Mouse (Mus musculus): Measurements from ENCODE around the gene Slc36a2.
A peak's percentile ranks its signal among the peaks of the same experiment; 100 is the strongest.

The Slc36a2 gene

DNA sequence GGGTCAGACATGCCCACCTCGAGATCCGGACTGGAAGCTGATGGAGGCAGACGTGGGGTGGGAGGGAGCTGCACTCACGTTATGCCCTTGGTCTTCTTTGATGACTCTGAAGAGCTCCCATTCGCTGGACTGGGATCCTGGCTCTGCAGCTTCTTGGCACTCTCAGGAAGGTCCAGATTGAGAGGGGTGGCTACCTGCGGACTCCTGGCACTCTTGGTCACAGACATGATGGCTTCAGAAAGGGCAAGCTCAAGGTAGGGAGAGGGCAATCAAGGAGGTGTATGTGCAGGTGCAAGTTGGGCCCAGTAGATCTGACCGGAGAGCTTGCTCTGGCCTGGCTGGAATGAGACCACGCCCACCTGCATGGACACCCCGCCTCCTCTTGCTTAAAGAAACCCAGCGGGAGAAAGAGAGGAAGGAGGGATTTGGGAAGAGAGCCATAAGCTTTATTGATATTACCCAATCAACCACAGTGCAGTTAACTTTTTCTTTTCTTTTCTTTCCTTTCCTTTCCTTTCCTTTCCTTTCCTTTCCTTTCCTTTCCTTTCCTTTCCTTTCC lies at the start of gene Slc36a2:
Gene Slc36a2 (minus strand): TSS at position 345 of the 559 bp plus-strand sequence.
- peak; percentile 42 for DNase-seq (ENCODE audit: low read depth, low spot score)

DNA sequence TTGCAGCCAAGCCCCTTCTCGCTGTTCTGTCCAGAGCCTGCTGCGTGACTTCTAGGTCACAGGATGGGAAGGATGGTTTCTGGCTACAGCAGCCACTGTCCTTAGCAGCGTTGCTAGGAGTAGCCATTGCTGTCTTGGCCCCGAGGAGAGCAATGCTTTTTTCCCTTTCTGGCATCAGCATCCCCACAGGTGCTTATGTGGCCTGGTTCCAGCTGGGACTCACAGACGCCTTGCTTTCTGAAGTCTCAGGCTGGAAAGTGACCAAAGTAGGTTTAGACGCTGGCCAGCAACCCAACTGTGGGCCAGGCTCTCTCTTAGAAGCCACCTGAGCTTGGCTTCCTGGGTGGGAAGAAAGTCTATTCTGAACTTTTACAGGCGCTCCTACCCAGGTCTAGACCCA lies 49.4 kb upstream of the Slc36a2 start:
- no peak for DNase-seq (ENCODE audit: low read depth, low spot score)

DNA sequence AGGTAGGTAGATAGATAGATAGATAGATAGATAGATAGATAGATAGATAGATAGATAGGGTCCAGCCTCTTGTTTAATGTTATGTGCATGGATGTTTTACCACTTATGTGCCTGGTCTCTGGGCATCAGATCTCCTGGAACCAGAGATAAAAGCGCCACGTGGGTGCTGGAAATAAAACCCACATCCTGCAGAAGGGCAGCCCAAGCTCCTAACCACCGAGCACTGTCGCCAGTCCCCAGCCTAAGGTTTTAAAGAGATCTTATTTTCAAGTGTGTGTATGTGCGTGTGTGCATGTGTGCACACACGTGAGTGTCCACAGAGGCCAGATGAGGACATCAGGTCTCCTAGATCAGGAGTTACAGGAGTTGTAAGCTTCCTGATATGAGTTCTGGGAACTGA lies 46.2 kb upstream of the Slc36a2 start:
- DNase-seq (ENCODE audit: low read depth, low spot score), result no peak

DNA sequence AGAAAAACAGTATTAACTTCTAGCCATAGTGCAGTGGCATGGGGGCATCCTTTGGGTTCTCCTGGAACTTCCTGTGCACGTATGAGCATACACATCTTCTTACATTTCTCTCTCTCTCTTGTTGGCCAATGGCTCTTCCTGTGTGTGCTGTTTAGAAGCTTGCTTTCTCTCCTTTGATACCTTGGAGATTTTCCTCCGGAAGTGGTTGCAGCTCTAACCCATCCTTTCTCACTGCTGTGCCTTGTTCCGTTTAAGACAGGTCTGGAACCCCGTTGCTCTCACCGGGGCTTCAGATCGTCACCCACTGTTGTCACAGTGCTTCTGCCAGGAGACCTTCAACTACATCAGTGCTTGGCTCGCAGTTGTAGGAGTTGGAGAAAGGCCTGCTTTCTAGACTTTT lies 36.4 kb upstream of the Slc36a2 start:
- DNase-seq (ENCODE audit: low read depth, low spot score), result no peak

DNA sequence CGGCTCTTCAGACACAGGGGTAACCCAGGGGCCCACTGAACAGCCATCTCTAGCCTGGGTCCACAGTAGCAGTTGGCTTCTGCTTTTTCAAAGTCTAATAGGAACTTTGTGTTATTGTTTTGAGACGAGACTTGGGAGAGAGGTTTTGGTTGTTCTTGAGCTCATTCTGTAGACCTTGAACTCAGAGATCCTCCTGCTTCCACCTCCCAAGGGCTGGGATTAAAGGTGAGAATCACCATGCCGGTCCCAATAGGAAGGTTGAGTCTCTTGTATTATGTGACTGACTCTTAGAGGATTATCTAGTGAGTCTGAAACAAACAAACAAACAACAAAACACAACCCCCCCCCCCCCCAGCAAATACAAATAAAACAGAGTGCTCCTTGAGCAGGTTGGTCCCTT lies 33.6 kb upstream of the Slc36a2 start:
- no peak for DNase-seq (ENCODE audit: low read depth, low spot score)

DNA sequence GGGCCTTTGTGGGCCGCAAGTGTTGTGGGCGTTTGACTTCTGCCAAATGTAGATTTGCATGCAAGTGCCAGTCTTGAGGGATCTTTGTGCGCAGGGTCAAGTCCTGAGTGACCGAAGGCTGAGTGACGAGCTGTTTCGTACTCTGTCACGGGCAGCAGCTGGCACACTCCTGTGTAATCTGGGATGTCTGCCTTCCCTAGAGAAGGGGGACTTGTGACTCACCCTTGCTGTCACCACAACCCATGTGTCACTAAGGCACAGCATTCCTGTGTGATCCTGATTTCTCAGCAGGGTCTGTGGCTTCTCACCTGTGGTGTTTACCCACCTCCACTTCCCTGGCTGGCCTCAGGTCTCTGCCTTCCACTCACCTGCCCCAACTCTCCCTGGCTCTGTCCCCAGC lies 33.0 kb upstream of the Slc36a2 start:
- DNase-seq (ENCODE audit: low read depth, low spot score), result no peak

DNA sequence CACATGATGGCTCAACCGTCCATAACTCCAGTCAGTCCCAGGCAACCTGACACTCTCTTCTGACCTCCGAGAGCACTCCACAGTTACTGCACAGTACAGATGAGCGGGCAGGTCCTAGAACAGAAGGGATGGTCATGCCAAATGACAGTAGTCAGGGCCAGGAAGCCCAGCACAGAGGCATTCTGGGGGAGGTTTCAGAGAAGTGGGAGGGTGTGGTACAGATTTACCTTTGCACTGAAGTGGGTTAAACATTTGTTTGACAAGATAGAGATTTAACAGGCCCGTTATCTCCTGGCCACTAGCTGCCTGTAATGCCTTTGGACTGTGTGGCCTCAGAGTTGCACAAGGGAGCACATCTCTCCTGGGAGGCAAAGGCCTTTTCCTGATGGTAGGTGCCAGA lies 32.5 kb upstream of the Slc36a2 start:
- no peak for DNase-seq (ENCODE audit: low read depth, low spot score)

DNA sequence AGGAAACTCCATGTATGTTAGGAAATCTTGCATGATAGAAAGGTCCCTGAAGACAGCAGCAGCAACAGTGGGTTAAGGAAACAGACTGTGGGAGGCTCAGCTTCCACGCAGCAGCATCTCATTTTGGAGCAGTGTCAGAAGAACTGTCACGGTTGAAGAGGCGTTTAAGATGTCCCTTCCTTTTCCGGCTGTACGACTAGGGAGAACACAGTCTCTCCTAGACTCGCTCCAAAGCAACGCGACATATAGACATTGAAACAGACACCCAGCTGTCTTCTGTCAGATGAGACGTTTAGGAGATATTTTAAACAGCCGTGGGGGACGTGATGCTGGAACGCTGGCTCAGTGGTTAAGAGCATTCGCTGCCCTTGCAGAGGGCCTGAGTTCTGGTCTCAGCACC lies 32.0 kb upstream of the Slc36a2 start:
- DNase-seq (ENCODE audit: low read depth, low spot score), result no peak

DNA sequence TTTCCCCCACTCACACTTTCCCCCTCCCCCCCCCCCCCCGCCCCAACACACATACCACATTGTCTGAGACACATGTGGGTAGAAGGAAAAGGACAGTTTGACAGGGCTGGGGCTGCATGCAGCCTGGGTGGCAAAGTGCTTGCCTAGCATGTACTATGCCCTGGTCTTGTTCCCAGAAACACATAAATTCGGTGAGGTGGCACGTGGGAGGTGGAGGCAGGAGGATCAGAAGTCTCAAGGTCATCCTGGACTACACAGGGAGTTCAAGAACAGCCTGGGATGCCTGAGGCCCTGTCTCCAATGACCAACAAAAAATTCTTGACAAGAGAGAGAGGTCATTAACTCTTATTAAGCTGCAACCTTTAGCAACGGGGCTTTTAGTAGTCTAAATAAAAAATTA lies 31.2 kb upstream of the Slc36a2 start:
- DNase-seq (ENCODE audit: low read depth, low spot score), result no peak

DNA sequence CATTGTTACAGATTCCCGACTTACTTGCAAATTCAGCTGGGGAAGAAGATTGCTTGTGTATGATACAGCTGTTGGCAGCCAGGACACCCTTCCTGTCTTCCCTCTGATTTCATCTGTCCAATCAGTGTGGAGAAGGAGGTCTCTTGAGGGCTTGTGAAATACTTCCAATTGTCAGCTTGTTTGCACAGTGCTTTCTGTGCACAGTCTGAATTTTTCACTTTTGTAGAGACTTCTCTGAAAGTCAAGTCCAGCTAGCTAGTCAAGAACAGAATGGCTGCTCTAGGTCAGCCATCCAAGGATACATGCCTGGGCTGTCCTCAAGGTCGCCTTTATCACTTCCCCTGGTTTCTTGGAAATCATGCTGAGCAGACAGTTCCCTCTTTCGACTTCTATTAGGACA lies 30.1 kb upstream of the Slc36a2 start:
- DNase-seq (ENCODE audit: low read depth, low spot score), result no peak

DNA sequence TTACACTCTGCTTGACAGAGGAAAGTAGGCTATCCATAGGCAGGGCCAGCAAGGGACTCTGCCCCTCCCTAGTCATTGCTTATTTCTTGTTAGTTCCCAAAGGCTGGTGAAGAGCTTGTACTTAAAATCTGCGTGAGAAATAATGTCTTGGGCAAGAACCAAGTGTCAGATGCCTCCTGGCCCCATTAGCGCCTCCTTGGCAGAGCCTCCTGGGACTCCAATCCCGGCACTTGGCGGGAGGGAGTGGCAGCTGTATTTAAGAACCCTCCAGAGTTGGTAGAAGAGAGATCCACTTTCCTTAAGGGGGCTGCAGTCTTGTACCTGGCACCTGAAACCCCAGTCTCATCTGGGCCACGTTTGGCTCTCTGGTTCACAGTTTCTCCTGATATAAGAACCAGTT lies 29.3 kb upstream of the Slc36a2 start:
- no peak for DNase-seq (ENCODE audit: low read depth, low spot score)

DNA sequence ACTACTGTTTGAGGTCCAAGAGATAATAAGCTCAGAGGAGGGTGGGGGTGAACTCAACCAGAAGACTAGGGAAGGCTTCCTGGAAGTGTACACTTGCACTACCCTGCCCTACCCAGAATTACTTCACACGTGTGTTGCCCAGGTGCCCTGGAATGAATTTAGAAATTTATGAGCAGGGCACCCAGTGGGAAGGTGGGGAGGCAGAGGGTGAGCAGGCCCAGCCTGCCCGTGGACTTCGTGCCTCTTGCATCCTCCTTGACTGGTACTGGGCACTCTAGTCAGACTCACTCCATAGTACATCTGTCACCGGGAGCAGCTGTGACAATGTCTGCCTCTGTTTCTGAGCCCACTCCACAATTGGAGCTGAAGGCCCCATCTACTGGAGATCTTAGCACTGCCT lies 28.6 kb upstream of the Slc36a2 start:
- DNase-seq (ENCODE audit: low read depth, low spot score), result no peak

DNA sequence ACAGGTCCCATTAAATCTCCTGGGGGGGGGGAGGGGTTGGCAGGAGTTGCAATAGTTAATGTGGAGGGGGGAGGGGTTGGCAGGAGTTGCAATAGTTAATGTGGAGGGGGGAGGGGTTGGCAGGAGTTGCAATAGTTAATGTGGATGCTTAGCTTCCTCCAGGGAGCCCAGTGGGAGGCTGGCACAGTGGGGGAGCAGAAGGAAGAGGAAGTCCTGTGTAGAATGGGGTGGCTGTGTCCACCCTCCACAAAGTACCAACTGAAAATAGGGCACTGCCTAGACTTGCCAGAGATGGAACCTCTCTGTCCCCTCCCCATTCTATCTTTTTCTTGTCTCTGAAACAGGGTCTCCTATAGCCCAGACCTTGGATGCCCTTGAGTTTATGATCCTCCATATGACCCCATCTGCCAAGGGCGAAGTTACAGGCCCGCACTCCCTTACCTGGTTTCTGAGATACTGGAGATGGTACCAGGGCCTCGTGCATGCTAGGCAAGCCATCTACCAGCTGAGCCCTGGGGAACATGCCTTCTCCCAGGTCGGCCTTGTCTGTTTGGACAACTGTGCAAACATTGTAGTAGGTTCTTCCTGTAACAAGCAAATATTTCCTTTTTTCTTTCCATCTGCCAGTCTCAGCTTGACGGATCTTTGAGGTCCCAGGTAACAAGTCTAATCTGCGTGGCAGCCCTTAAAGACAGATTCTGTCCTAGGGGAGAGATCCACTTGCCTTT lies 24.9 kb upstream of the Slc36a2 start:
- no peak for DNase-seq (ENCODE audit: low read depth, low spot score)

DNA sequence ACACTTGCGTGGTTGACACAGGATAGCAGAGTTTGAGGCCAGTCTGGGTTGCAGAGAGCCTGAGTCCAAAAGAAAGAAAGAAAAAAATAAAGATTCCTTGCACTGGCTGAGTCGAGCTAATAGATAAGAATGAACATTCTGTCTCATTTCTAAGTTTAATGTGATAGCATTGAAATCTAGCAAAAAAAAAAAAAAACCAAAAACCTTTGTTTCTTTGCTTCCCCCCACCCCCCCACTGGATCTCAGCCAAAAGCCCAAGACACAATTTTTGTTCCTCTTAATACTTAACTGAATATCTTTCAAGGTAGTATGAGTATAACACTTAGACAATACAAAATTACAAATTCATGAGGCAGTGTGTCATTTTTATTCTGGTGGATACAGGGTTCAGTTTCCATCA lies 24.2 kb upstream of the Slc36a2 start:
- no peak for DNase-seq (ENCODE audit: low read depth, low spot score)

DNA sequence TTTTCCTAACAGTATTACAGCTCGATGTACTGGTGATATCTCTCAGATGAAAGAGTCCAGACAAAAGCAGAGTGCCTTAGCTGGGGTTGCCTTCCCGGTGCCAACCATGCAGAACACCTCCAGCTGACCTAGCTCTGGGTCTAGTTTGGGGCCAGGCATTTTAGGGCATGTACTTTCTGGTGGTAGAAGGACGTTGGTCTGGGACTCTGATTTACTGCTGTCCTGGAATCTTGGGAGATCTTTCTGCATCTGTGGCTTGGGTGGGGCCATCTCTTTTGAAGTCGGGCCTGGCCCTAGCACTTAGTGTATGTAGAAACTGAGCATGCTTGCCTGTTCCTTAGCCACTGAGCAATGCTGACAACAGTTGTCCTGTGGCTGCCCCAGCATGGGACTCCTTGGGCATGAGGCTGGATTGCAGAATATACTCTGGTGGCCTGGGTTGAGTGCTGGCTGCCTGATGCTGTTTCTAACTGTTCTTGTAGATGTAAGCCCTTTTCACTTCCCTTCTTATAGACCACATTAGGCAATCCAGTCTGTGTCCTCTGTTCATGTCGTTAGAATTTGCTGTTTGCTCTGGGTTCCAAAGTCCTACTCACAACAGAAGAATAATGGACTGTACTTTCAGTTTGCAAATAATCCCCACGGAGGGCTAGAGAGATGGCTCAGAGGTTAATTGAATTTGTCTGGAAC lies 23.3 kb upstream of the Slc36a2 start:
- no peak for DNase-seq (ENCODE audit: low read depth, low spot score)

DNA sequence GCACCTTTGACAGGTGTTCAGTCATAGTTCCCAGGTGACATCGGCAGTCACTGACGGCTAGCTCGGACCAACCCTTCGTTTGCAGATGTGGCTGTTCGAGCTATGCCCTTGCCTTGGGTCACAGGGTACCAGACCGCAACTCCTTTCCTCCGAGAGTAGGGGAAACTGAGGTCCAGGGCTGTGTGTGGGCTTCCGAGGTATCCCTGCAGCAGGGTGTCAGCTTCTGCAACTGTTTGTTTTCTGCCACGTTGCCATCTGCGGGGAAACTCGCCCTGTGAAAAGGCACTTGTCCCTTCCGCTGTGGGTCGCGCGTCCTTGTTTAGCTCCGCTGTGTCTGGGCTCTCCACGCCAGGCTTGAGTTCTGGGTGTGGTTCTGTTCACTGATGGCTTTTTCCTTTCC lies 19.7 kb upstream of the Slc36a2 start:
- DNase-seq (ENCODE audit: low read depth, low spot score), result no peak

DNA sequence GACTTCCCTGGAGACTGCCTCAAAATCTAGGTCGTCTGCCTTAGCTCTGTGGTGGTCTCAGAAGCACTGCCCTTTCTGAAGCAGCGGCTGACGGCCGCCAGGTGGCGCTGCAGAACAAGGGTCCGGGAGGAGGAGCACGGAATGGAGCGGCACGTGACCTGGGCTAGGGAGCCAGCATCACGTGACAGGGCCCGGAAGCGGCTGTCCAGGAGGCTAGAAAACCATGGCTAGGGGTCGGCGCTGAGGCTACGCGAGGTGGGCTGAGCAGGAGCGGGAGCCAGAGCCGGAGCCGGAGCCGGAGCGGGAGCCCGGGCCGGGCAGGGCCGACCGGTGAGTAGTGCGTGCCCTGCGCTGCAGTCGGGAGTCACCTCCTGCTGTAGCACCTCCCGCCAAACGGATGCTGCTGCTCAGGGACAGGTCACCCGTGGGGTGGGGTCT lies 19.3 kb upstream of the Slc36a2 start, which contains the start of gene Slc36a1:
Gene Slc36a1 (plus strand): TSS at position 192 of the 438 bp plus-strand sequence.
- peak; percentile 94 for DNase-seq (ENCODE audit: low read depth, low spot score)

DNA sequence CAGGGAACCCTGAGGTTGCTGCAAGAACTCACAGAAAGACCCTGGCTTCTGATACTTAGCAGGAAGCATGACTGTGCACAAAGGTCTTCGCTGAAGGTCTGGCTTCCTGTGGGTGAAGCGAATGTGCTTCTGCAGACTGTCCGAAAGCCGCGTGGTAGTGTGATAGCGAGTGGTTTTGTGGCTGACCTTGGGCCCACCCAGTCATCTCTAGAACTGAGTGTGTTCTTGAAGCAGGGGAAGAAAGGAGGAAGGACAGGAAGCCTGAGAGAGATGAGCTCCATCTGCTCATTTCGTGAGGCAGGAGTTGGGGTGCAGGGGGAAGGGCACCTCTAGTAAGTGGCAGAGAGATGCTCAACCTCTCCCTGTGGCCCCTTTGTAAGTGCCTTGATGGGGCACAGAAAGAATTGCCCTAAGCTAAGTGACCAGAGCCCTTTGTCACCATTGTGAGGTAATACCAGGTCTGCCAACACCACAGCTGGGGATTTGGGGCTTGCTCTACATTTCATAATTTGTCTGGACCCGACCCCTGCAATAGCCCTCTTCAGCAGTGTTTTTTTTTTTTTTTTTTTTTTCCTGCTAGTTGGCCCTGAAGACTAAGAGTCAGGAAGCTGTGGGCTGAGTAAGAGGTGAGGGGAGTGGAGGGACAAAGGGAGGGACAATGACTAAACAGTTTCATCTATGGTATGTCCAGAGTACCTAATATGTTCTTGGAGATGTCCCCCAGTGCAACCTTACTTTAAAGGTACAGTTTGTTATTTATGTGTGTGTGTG lies 13.0 kb upstream of the Slc36a2 start:
- DNase-seq (ENCODE audit: low read depth, low spot score), result no peak

DNA sequence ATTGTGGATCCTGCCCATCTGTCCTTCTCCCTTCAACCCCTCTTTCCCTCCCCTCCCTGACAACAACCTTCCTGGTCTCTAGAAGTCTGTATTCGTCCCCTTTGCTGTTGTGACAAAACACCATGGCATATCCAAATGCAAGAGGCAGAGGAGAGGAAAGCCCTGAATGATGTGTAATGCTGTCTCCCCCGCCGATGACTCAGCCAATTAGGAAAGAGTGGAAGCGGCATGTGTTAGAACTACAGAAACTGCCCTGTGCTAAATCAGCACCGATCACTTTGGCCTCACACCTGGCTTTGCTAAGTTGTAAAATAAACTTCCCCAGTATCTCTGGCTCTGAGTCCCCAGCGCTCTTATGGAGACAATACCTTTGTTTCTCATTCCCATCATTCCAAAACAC lies 12.2 kb upstream of the Slc36a2 start:
- no peak for DNase-seq (ENCODE audit: low read depth, low spot score)

DNA sequence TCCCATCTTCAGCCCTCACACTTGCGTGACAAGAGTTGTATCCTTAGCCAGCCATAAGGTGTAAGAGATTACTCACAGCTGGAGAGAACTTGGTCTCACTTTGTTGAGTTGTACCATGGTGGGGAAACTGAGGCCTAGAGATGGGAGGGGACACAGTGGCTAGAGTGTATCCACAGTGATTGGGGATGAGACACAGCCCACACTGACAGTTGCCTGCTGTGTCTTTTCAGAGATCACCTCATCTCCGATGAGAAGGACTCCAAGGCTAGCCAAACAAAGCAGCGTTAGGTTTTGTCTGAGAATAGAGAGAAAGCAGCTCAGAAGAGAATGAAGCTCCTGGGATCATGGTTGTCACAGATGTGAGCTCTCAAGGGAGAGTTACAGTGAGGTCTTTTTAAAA lies 5.3 kb upstream of the Slc36a2 start:
- no peak for DNase-seq (ENCODE audit: low read depth, low spot score)

DNA sequence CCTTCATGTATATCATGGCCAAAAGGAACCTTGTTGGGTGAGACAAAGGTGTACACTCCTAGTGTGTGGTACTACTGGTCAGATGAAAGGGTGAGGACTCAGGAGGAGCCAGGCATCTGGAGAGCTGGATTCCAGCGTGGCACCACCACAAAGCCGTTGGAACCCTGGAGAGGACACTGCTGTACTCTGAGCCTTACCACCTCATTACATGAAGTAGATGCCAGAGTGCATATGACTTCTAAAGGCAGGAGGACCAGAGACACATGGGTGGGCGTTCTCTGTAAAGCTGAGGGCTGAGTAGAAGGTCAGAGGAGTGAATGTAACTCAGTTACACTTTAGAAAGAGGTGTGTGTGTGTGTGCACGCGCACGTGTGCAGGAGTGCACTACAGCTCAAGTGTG lies 2.9 kb upstream of the Slc36a2 start:
- no peak for DNase-seq (ENCODE audit: low read depth, low spot score)

DNA sequence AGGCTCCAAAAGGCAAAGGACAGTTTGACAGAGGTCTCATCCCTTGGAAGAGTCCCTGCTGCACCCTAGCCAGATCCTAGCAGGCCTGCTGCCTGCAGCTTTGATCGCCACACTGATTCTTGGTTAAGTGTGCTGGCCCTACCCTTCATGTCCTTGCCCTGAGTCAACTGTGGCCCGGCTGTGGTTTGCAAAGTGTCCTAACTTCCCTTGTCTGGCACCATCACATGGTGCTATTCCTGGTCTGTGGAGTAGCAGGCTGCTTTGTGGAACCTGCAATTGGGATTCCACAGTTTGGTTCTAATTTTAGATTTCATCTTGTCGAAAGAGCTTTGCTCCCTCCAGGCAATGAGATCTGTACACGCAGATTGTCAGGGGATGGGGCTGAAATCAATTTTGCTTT lies 2.4 kb upstream of the Slc36a2 start:
- no peak for DNase-seq (ENCODE audit: low read depth, low spot score)

Data from R1 (cell line).